Mouse (Mus musculus) gastrocnemius, postnatal 10 days (tissue): ENCODE results near the gene Ugt1a7c. TPM values are rescaled to one million over a fixed set of nuclear protein-coding genes. Genes with fewer than 3 reads are reported as not detected.
"Not testable (repeated sequence)": the region's sequence is repeated elsewhere in the genome, so short reads cannot be mapped to it uniquely, and the experiment has no call there.

ENCODE experiments used
- DNase-seq: peaks from one replicate; pipeline ENCODE4 v3.0.0; 2021; ENCODE audit warnings: mixed read lengths
- long read RNA-seq, 2 experiments: library from polyadenylated mRNA; stranded (forward); transcript quantifications; one replicate each; pipeline ENCODE4 v2.0.0; 2021
- total RNA-seq, 2 experiments: library from RNA; stranded (reverse); gene quantifications; 2 replicates each; pipeline ENCODE4 v1.2.3; 2021

The Ugt1a7c gene
- total RNA-seq = 1 to 10 TPM; 1.1 to 1.6 TPM
- long read RNA-seq, experiment 1, partial matches to known transcripts = 0 of 1 reads
- long read RNA-seq, experiment 1, other reads (novel, unspliced or antisense) = 1 of 1 reads
- long read RNA-seq, experiment 2, partial matches to known transcripts = 0 of 3 reads
- long read RNA-seq, experiment 2, other reads (novel, unspliced or antisense) = 1 of 3 reads

GRCm38 (mm10) chr1:88094941-88095492 is at the start of gene Ugt1a7c:
Gene Ugt1a7c, plus strand, starts transcription at chr1:88095062.
- peak; percentile 7 for DNase-seq

- not testable (repeated sequence) for DNase-seq
These were observed 47.5 kb upstream of the Ugt1a7c start for GRCm38 (mm10) chr1:88047408-88047807.

GRCm38 (mm10) chr1:88055088-88055487 is 39.8 kb upstream of the Ugt1a7c start, which contains the start of gene Ugt1a10:
Gene Ugt1a10, plus strand, starts transcription at chr1:88055388.
- no peak for DNase-seq

GRCm38 (mm10) chr1:88066472-88067102 is 28.3 kb upstream of the Ugt1a7c start:
- DNase-seq = not testable (repeated sequence)

- no peak for DNase-seq
These were observed 24.4 kb upstream of the Ugt1a7c start, which contains the start of gene Ugt1a9 for GRCm38 (mm10) chr1:88070495-88070894. Gene Ugt1a9, plus strand, starts transcription at chr1:88070800.

- no peak for DNase-seq
These were observed 24.0 kb upstream of the Ugt1a7c start for GRCm38 (mm10) chr1:88070902-88071301.

- no peak for DNase-seq
These were observed 20.4 kb upstream of the Ugt1a7c start for GRCm38 (mm10) chr1:88074471-88074870.

GRCm38 (mm10) chr1:88077128-88077527 is 17.7 kb upstream of the Ugt1a7c start:
- no peak for DNase-seq

GRCm38 (mm10) chr1:88081670-88082069 is 13.2 kb upstream of the Ugt1a7c start:
- no peak for DNase-seq

GRCm38 (mm10) chr1:88086125-88086524 is 8.7 kb upstream of the Ugt1a7c start:
- DNase-seq = no peak

- no peak for DNase-seq
These were observed 7.3 kb upstream of the Ugt1a7c start, which contains the start of gene Ugt1a8 for GRCm38 (mm10) chr1:88087513-88087912. Gene Ugt1a8, plus strand, starts transcription at chr1:88087813.

- no peak for DNase-seq
These were observed 2.5 kb upstream of the Ugt1a7c start for GRCm38 (mm10) chr1:88092341-88092740.

GRCm38 (mm10) chr1:88094270-88094676 is 589 bp upstream of the Ugt1a7c start:
- DNase-seq = not testable (repeated sequence)

GRCm38 (mm10) chr1:88098546-88098945 is 3.7 kb downstream of the Ugt1a7c start:
- not testable (repeated sequence) for DNase-seq

GRCm38 (mm10) chr1:88099691-88100090 is 4.8 kb downstream of the Ugt1a7c start:
- DNase-seq = not testable (repeated sequence)

GRCm38 (mm10) chr1:88103019-88103418 is 8.2 kb downstream of the Ugt1a7c start, which contains the start of gene Ugt1a6b:
Gene Ugt1a6b, plus strand, starts transcription at chr1:88103252.
- DNase-seq = not testable (repeated sequence)

GRCm38 (mm10) chr1:88103697-88104468 is 9.0 kb downstream of the Ugt1a7c start:
- DNase-seq = not testable (repeated sequence)

- DNase-seq = no peak
These were observed 10.0 kb downstream of the Ugt1a7c start for GRCm38 (mm10) chr1:88104667-88105430.

GRCm38 (mm10) chr1:88105656-88106055 is 10.8 kb downstream of the Ugt1a7c start:
- DNase-seq = no peak

- DNase-seq = not testable (repeated sequence)
These were observed 14.2 kb downstream of the Ugt1a7c start for GRCm38 (mm10) chr1:88109027-88109557.

- not testable (repeated sequence) for DNase-seq
These were observed 14.7 kb downstream of the Ugt1a7c start for GRCm38 (mm10) chr1:88109604-88110003.
